Mouse (Mus musculus) liver, adult 2 months (tissue): Measurements from ENCODE around the gene Gm28510.
"Not testable (repeated sequence)": the region's sequence is repeated elsewhere in the genome, so short reads cannot be mapped to it uniquely, and the experiment has no call there.

Experiments used
- CTCF ChIP-seq: fragments of 200-500 bp; IDR thresholded peaks from 2 replicates; pipeline ENCODE4 v1.5.1; 2011; ENCODE audit warnings: low read depth, low read length, control low read depth
- POLR2A ChIP-seq: fragments of 200-500 bp; IDR thresholded peaks from 2 replicates; pipeline ENCODE4 v1.6.1; 2011; ENCODE audit warnings: low read length, control low read depth; ENCODE audit not compliant: insufficient read depth; ENCODE audit errors: extremely low read depth

DNA sequence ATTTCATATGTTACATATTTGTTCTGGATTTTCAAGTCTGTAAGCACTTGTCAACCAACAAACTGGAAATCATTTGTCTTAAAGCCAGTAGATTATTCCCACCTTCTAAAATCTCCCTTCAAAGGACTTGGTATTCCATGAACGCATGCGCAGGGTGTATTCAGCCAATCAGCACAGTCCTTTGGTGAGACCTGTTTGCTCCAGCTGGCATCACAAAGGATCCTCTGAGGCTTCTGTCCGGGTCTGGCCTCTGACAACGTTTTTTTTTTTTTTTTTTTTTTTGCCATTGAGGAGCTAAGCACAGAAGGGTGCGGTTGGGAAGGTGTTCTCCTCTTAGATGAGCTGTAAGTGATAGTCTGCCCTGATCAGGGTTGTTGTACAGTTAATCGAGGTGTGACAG lies at the start of gene Gm28510:
- not testable (repeated sequence) for TF ChIP-seq CTCF, POLR2A
